Comparison of ENCODE assay signal across 10 mouse cellular contexts in the genomic region with DNA sequence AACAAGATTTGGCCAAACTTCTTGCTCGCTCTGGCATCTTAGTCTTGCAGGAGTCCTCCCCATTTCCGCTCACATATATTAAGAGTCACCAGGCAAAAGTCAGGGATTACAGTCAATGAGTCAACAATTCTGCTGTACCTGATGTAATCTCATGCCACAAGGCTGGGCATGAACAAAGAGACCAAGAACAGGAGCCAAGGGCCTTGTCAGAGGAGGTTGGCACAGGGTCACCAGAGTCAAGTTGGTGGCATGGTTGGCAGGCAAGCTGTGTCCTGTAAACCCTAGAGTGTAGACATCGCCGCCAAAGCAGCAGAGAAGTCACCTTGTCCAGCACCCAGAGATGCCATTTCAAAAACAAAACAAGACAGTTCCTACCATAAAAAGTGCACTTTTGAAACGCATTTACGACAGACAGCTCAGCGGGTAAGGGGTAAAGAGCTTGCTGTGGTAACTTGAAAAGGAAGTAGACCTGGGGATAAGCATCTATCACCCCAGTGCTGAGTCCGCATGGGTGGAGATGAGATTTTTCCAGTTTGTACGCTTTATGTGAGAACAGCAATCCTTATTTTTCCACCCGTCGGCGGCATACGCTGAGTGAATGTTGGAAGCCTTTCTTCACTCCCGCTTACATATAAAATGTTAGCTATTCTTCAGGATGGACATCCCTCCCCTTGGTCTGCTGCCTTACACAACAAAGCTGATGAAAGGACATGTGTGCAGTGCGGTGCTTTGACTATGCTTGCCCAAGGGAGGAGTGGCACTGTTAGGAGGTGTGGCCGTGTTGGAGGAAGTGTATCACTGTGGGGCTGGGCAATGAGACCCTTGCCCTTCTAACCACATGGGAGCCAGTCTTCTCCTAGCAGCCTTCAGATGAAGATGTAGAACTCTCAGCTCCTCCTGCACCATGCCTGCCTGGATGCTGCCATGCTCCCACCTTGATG. TPM values are rescaled to one million over a fixed set of nuclear protein-coding genes. Genes with fewer than 3 reads are reported as not detected.
A peak's percentile ranks its signal among the peaks of the same experiment; 100 is the strongest.
DNase-seq lines count a peak whose midpoint lies in the region; ATAC-seq lines count a peak whose summit lies in the region.
"Had no signal": no experiment of that assay in that cellular context is flagged by ENCODE, and none has a peak within 500 bp of the region (broad histone marks: within the 10 kb centered on the region; RNA-seq: fewer than 3 reads in every experiment).

No protein-coding gene starts in this region.

- no peak for ATAC-seq in megakaryocyte-erythroid progenitor cell, adult 5-6 weeks (replicated peaks; ENCODE audit: low FRiP score, low TSS enrichment, poor library complexity, severe bottlenecking)

- DNase-seq in kidney, adult 9 months = peak; percentile 36
- no peak for DNase-seq in kidney, postnatal 10 days
- DNase-seq in 416B (ENCODE audit: low read depth) = peak; percentile 39
- peak; percentile 40 to 80 for DNase-seq in adrenal gland, postnatal 36 days
- peak; percentile 35 for DNase-seq in heart, postnatal 4 days
- no peak for DNase-seq in layer of hippocampus, adult 9-11 months
- DNase-seq: cerebellum, adult 8-10 months; lung, postnatal 4 days; right cerebral cortex, adult 18-20 months had no signal

RNA-seq across cellular contexts. Expression of gene Abcc4, which starts 10.6 kb away (rescaled TPM):
- total RNA-seq in adrenal gland, postnatal 36 days (2021) = 10 to 100 TPM; 15.1 to 21.0 TPM
- total RNA-seq in heart, postnatal 4 days (2021) = 1 to 10 TPM; 2.9 to 3.1 TPM
- 20.5 and 25.4 TPM in 2 replicates for total RNA-seq in megakaryocyte-erythroid progenitor cell, adult 5-6 weeks (2014; fragmentation: Nextera tagmentation)
- 12.2 and 15.6 TPM in 2 replicates for total RNA-seq in megakaryocyte-erythroid progenitor cell, adult 5-6 weeks (2017)

Comparison
In these comparisons a context has a peak if more than half of its experiments do, and no peak if none do; other contexts are left out.
1. DNase-seq: peak in kidney, adult 9 months (single experiment), 416B (single experiment), adrenal gland, postnatal 36 days (2 of 2) and heart, postnatal 4 days (single experiment); none in kidney, postnatal 10 days (single experiment) and layer of hippocampus, adult 9-11 months (single experiment).